Comparison of ENCODE assay signal across 8 mouse cellular contexts in genomic region chr1:176223196-176223595, GRCm38 (mm10). TPM values are rescaled to one million over a fixed set of nuclear protein-coding genes. Genes with fewer than 3 reads are reported as not detected.
DNase-seq lines count a peak whose midpoint lies in the region; TF ChIP-seq lines count a peak whose summit lies in the region.

No protein-coding gene starts in this region.

- peak; percentile 3 for DNase-seq in thymus, adult 2 months
- no peak for DNase-seq in thymus, postnatal 14 days
- DNase-seq in embryo, embryonic 10 days (ENCODE audit: low spot score) = peak; percentile 92
- DNase-seq in gastrocnemius, postnatal 36 days = peak; percentile 61 to 69
- DNase-seq in kidney, adult 8-10 months = peak; percentile 18 to 57
- peak; percentile 84 for DNase-seq in limb, embryonic 10.5 days (ENCODE audit: low spot score)
- DNase-seq in testis, postnatal 10 days (ENCODE audit: low spot score) = peak; percentile 90

- no peaks in the 10 kb centered on the region for H3K9me3 ChIP-seq in limb, embryonic 10.5 days (replicated peaks)

- no peak overlapping the region for H3K4me3 ChIP-seq in thymus, adult 2 months (ENCODE audit: control insufficient read depth, insufficient read depth, low read length)
- no peak overlapping the region for H3K4me3 ChIP-seq in limb, embryonic 10.5 days
- no peak overlapping the region for H3K4me3 ChIP-seq in myocyte

- H3K36me3 ChIP-seq in thymus, adult 2 months (ENCODE audit: control insufficient read depth, insufficient read depth, low read length) = no peaks in the 10 kb centered on the region
- H3K36me3 ChIP-seq in limb, embryonic 10.5 days = no peaks in the 10 kb centered on the region
- no peaks in the 10 kb centered on the region for H3K36me3 ChIP-seq in myocyte (ENCODE audit: control insufficient read depth, insufficient read depth)

- no peaks in the 10 kb centered on the region for H3K4me1 ChIP-seq in thymus, adult 2 months (replicated peaks; ENCODE audit: control insufficient read depth, insufficient read depth, low read length)
- H3K4me1 ChIP-seq in limb, embryonic 10.5 days = no peaks in the 10 kb centered on the region

- peak; percentile 25; the same call in 1 of the 2 replicates for TF ChIP-seq CTCF in thymus, adult 2 months (IDR thresholded peaks at IDR 0.05; ENCODE audit: borderline replicate concordance, control insufficient read depth, extremely low read depth, insufficient read depth, low read length, poor library complexity)

- no peaks in the 10 kb centered on the region for H3K27me3 ChIP-seq in thymus, adult 2 months (ENCODE audit: control insufficient read depth, insufficient read depth, low read length)
- H3K27me3 ChIP-seq in limb, embryonic 10.5 days (ENCODE audit: low read depth, poor library complexity, severe bottlenecking) = no peaks in the 10 kb centered on the region
- no peaks in the 10 kb centered on the region for H3K27me3 ChIP-seq in myocyte (ENCODE audit: control insufficient read depth, insufficient read depth, insufficient read length)

- intact Hi-C loops in gastrocnemius, postnatal 36 days (cut with DNase I) = loop anchor here (2.0 to 10.0 kb wide), 3 partner anchors 202 to 622 kb away; no protein-coding TSS in a partner anchor

- no peaks in the 10 kb centered on the region for H3K79me2 ChIP-seq in myocyte (ENCODE audit: control insufficient read depth, insufficient read depth)

- peak overlapping the region; percentile 73 for H3K4me2 ChIP-seq in myocyte (ENCODE audit: low read depth)

- WGBS in thymus, adult 2 months = 11% methylated on average over 12 of the region's 12 CpGs
- 7% methylated on average over 12 of the region's 12 CpGs for WGBS in limb, embryonic 10.5 days

- no peak overlapping the region for H3ac ChIP-seq in myocyte (ENCODE audit: control insufficient read depth, insufficient read length)

- TF ChIP-seq POLR2A in thymus, adult 2 months (IDR thresholded peaks at IDR 0.05; ENCODE audit: control insufficient read depth, extremely low read depth, insufficient read depth, low read length, poor library complexity) = no peak
- no peak for TF ChIP-seq POLR2A in myocyte (IDR thresholded peaks at IDR 0.05; ENCODE audit: insufficient read length, low read depth)

- no peak overlapping the region for H3K27ac ChIP-seq in thymus, adult 2 months (ENCODE audit: control insufficient read depth, insufficient read depth, low read length)
- no peak overlapping the region for H3K27ac ChIP-seq in limb, embryonic 10.5 days

TF ChIP-seq in myocyte, 11 proteins besides CTCF, POLR2A, EP300 and RAD21:
- TF ChIP-seq MYOG (IDR thresholded peaks at IDR 0.05; ENCODE audit: control insufficient read depth in 1 of 3, insufficient read depth in 1 of 3, insufficient read length in 2 of 3, low read depth in 2 of 3) (no peak), MAX (IDR thresholded peaks at IDR 0.05; ENCODE audit: low read depth) (no peak), REST (IDR thresholded peaks at IDR 0.05; ENCODE audit: insufficient read depth, insufficient read length) (no peak), TCF12 (IDR thresholded peaks at IDR 0.05; ENCODE audit: insufficient read depth, poor library complexity, severe bottlenecking) (no peak)

RNA-seq across cellular contexts. Expression of gene Pld5, which starts 51.9 kb away (rescaled TPM):
- 0.08 and 0.09 TPM in 2 replicates for polyA plus RNA-seq in thymus, adult 2 months (2012; rRNA removed)
- total RNA-seq in gastrocnemius, postnatal 36 days (2021) = under 1 TPM; 0.74 to 0.97 TPM
- 0.13 and 0.24 TPM in 2 replicates for polyA plus RNA-seq in limb, embryonic 10.5 days (2016; fragmentation: Nextera tagmentation; extraction: Ambion mirVana)
- not detected for polyA plus RNA-seq in myocyte (2012; fragmentation: generic; extraction: Trizol)
